Mouse (Mus musculus) skeletal muscle tissue, adult 2 months (tissue): ENCODE results near the gene Ext2.

Experiments
- DNase-seq: peaks from one replicate; pipeline ENCODE4 v3.0.0-alpha.2; 2012; ENCODE audit warnings: low read depth, low spot score

Gene Ext2

GRCm38 (mm10) chr2:93777056-93777430 lies 45.3 kb downstream of the Ext2 start:
- no peak for DNase-seq

GRCm38 (mm10) chr2:93776267-93777055 lies 45.9 kb downstream of the Ext2 start:
- DNase-seq, result peak; percentile 40

GRCm38 (mm10) chr2:93775431-93775830 lies 46.9 kb downstream of the Ext2 start:
- peak; percentile 70 for DNase-seq

- DNase-seq, result peak; percentile 50
Measured at GRCm38 (mm10) chr2:93774946-93775345, 47.4 kb downstream of the Ext2 start.

GRCm38 (mm10) chr2:93772765-93773085 lies 49.6 kb downstream of the Ext2 start:
- DNase-seq, result no peak

GRCm38 (mm10) chr2:93772054-93772764 lies 50.2 kb downstream of the Ext2 start:
- no peak for DNase-seq

GRCm38 (mm10) chr2:93770895-93771294 lies 51.5 kb downstream of the Ext2 start:
- no peak for DNase-seq

- no peak for DNase-seq
Measured at GRCm38 (mm10) chr2:93769875-93770274, 52.5 kb downstream of the Ext2 start.

- no peak for DNase-seq
Measured at GRCm38 (mm10) chr2:93765721-93766120, 56.6 kb downstream of the Ext2 start.

GRCm38 (mm10) chr2:93764211-93764610 lies 58.2 kb downstream of the Ext2 start:
- DNase-seq, result no peak

GRCm38 (mm10) chr2:93760389-93760788 lies 62.0 kb downstream of the Ext2 start:
- no peak for DNase-seq

- no peak for DNase-seq
Measured at GRCm38 (mm10) chr2:93759173-93759572, 63.2 kb downstream of the Ext2 start.

- no peak for DNase-seq
Measured at GRCm38 (mm10) chr2:93758298-93758697, 64.1 kb downstream of the Ext2 start.

- DNase-seq, result no peak
Measured at GRCm38 (mm10) chr2:93754366-93754765, 68.0 kb downstream of the Ext2 start.

- DNase-seq, result no peak
Measured at GRCm38 (mm10) chr2:93753147-93753758, 69.1 kb downstream of the Ext2 start.

GRCm38 (mm10) chr2:93749709-93750108 lies 72.7 kb downstream of the Ext2 start:
- DNase-seq, result no peak

GRCm38 (mm10) chr2:93747538-93748126 lies 74.7 kb downstream of the Ext2 start:
- peak; percentile 75 for DNase-seq

- no peak for DNase-seq
Measured at GRCm38 (mm10) chr2:93746620-93747019, 75.7 kb downstream of the Ext2 start.

- no peak for DNase-seq
Measured at GRCm38 (mm10) chr2:93746162-93746561, 76.2 kb downstream of the Ext2 start.

GRCm38 (mm10) chr2:93745741-93746140 lies 76.6 kb downstream of the Ext2 start:
- peak; percentile 70 for DNase-seq

GRCm38 (mm10) chr2:93744346-93745229 lies 77.8 kb downstream of the Ext2 start:
- no peak for DNase-seq
